Mouse (Mus musculus) embryonic facial prominence, embryonic 13.5 days (tissue): Measurements from ENCODE around the gene Vmn1r123. TPM values are rescaled to one million over a fixed set of nuclear protein-coding genes. Genes with fewer than 3 reads are reported as not detected.
"Not testable (repeated sequence)": the region's sequence is repeated elsewhere in the genome, so short reads cannot be mapped to it uniquely, and the experiment has no call there.

ENCODE experiments used
- ATAC-seq: fragments of 200-750 bp; cut with Nextera tagmentation; 2 replicates; pipeline ENCODE4 v1.8.0; 2017; ENCODE audit warnings: low read depth; ENCODE audit not compliant: insufficient number of reproducible peaks, insufficient read depth, low FRiP score, low TSS enrichment
- H3K27ac ChIP-seq: fragments of 300-500 bp; sonication (generic); 2 replicates; pipeline ENCODE4 v1.5.1; 2015; ENCODE audit warnings: moderate library complexity, mild to moderate bottlenecking, inconsistent platforms
- H3K27me3 ChIP-seq: fragments of 300-500 bp; sonication (generic); 2 replicates; pipeline ENCODE4 v1.6.1; 2015; ENCODE audit warnings: mild to moderate bottlenecking, inconsistent platforms
- H3K36me3 ChIP-seq: fragments of 300-500 bp; sonication (generic); 2 replicates; pipeline ENCODE4 v1.6.1; 2015; ENCODE audit warnings: mild to moderate bottlenecking, inconsistent platforms
- H3K4me1 ChIP-seq: fragments of 300-500 bp; sonication (generic); 2 replicates; pipeline ENCODE4 v1.6.1; 2015; ENCODE audit warnings: inconsistent platforms
- H3K4me2 ChIP-seq: fragments of 300-500 bp; sonication (generic); 2 replicates; pipeline ENCODE4 v1.6.1; 2015; ENCODE audit warnings: moderate library complexity, mild to moderate bottlenecking, inconsistent platforms
- H3K4me3 ChIP-seq: fragments of 300-500 bp; sonication (generic); 2 replicates; pipeline ENCODE4 v1.5.1; 2015; ENCODE audit warnings: mild to moderate bottlenecking, inconsistent platforms
- H3K9ac ChIP-seq: fragments of 300-500 bp; sonication (generic); 2 replicates; pipeline ENCODE4 v1.6.1; 2015; ENCODE audit warnings: mild to moderate bottlenecking, inconsistent platforms
- H3K9me3 ChIP-seq: fragments of 300-500 bp; sonication (generic); 2 replicates; pipeline ENCODE4 v1.6.1; 2016; ENCODE audit warnings: inconsistent platforms
- WGBS: fragments of 180-500 bp; shearing (Covaris S2); methylation state at CpG from one replicate; pipeline ENCODE4 v1.1.7; 2015; ENCODE audit warnings: mixed read lengths; 5-methylcytosine and 5-hydroxymethylcytosine counted together
- polyA plus RNA-seq: library from polyadenylated mRNA; unstranded; fragments of >200 nt; fragmentation: Nextera tagmentation; extraction: Ambion mirVana; gene quantifications from 2 replicates; pipeline ENCODE4 v1.2.1, GENCODE M21; 2015

Vmn1r123 gene
- polyA plus RNA-seq: not detected in 2 replicates

- not testable (repeated sequence) for H3K9ac ChIP-seq, H3K4me3 ChIP-seq, H3K27me3 ChIP-seq, H3K36me3 ChIP-seq, H3K4me2 ChIP-seq, H3K4me1 ChIP-seq, ATAC-seq, H3K27ac ChIP-seq, H3K9me3 ChIP-seq
- 13% methylated on average over 1 of the region's 3 CpGs for WGBS
These were observed at the start of gene Vmn1r123 for GRCm38 (mm10) chr7:21161885-21162284. Gene Vmn1r123, plus strand, starts transcription at chr7:21162185.

GRCm38 (mm10) chr7:21134028-21134427 lies 28.0 kb upstream of the Vmn1r123 start, which contains the start of gene Vmn1r122:
Gene Vmn1r122, minus strand, starts transcription at chr7:21134128.
- not testable (repeated sequence) for H3K27ac ChIP-seq, H3K4me3 ChIP-seq, ATAC-seq, H3K9me3 ChIP-seq, H3K9ac ChIP-seq, H3K4me1 ChIP-seq, H3K27me3 ChIP-seq, H3K36me3 ChIP-seq, H3K4me2 ChIP-seq
- WGBS: 65% methylated on average over 3 of the region's 3 CpGs

DNA sequence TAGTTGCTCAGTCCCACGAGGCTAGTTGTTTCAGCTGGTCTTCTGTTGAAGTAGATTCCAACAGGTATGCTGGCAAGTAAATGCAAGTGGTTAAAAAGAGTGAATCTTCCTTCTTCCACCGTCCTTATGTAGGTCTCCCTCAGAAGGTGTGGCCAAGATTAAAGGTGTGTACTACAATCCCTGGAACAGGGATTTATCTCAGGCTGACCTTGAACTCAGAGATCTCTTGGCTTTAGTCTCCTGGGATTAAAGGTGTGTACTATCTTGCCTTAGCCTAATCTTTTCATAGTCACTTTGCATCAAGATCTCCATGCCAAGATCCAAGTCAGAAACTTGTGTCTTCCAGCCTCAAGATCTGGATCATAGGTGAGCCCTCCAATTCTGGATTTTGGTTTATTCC lies 28.3 kb downstream of the Vmn1r123 start, which contains the start of gene Gm5157:
Gene Gm5157, minus strand, starts transcription at position 101 of the 400 bp plus-strand sequence.
- not testable (repeated sequence) for H3K4me2 ChIP-seq, H3K36me3 ChIP-seq, H3K4me3 ChIP-seq, H3K9me3 ChIP-seq, H3K9ac ChIP-seq, ATAC-seq, H3K27me3 ChIP-seq, H3K4me1 ChIP-seq, H3K27ac ChIP-seq
- 22% methylated on average over 1 of the region's 2 CpGs for WGBS

Other genes with a start within 250 kb of the Vmn1r123 start
- not detected in 2 replicates for gene Vmn1r118, start 249.8 kb upstream of the Vmn1r123 start, polyA plus RNA-seq
- gene Vmn1r119, start 149.7 kb upstream of the Vmn1r123 start, polyA plus RNA-seq: not detected in 2 replicates
- not detected in 2 replicates for gene Vmn1r120, start 108.4 kb upstream of the Vmn1r123 start, polyA plus RNA-seq
- not detected in 2 replicates for gene Vmn1r121, start 63.7 kb upstream of the Vmn1r123 start, polyA plus RNA-seq
- gene Vmn1r122, start 28.1 kb upstream of the Vmn1r123 start, polyA plus RNA-seq: not detected in 2 replicates
- gene Gm5157, start 28.2 kb downstream of the Vmn1r123 start, polyA plus RNA-seq: not detected in 2 replicates
- gene Vmn1r124, start 98.4 kb downstream of the Vmn1r123 start, polyA plus RNA-seq: not detected in 2 replicates
- not detected in 2 replicates for gene Vmn1r125, start 110.0 kb downstream of the Vmn1r123 start, polyA plus RNA-seq
- not detected in 2 replicates for gene Vmn1r126, start 139.3 kb downstream of the Vmn1r123 start, polyA plus RNA-seq
- not detected in 2 replicates for gene Vmn1r127, start 157.7 kb downstream of the Vmn1r123 start, polyA plus RNA-seq
- not detected in 2 replicates for gene Vmn1r128, start 187.2 kb downstream of the Vmn1r123 start, polyA plus RNA-seq
- not detected in 2 replicates for gene Vmn1r129, start 199.1 kb downstream of the Vmn1r123 start, polyA plus RNA-seq